Mouse (Mus musculus): ENCODE data around the gene Mkln1.

DNA sequence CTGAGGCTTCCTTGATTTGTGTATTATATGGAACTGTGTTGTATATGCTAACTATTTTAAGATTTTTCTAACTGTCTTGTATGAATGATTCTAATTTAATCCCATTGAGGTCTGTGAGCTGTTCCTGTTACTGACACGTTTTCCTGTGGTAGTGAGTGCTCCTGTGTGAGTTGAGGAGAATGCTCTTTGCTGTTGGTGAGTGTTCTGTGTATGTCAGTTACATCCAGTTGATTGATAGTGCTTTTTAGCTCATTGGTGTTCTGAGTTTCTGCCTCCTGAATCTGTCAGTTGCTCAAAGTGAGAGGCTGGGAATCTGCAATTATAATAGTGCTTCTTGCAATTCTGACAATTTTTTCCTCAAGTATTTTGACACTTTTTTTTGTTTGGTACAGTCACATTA lies 15.8 kb downstream of the Mkln1 start:
- TF ChIP-seq CTCF (IDR thresholded peaks at IDR 0.05; ENCODE audit: borderline replicate concordance, insufficient read depth, low read length) (no peak), POLR2A (IDR thresholded peaks at IDR 0.05; ENCODE audit: low read depth, low read length) (no peak)

All from embryonic fibroblast, embryonic 13.5 days (primary cell).